Mouse (Mus musculus) stomach, embryonic 15.5 days (tissue): ENCODE measurements at regions not wholly inside any gene's neighbourhood (a gene's known extent, or its start where the extent isn't known, plus 50 kb on each side); places are given as distances from the start of the nearest gene placed in this dataset.
A peak's percentile ranks its signal among the peaks of the same experiment; 100 is the strongest.
"Not testable (repeated sequence)": the region's sequence is repeated elsewhere in the genome, so short reads cannot be mapped to it uniquely, and the experiment has no call there.

Experiments used
- ATAC-seq: fragments of 200-750 bp; cut with Nextera tagmentation; 2 replicates; pipeline ENCODE4 v1.8.0; 2017; ENCODE audit warnings: low read depth, moderate number of reproducible peaks, moderate TSS enrichment; ENCODE audit not compliant: insufficient read depth, low FRiP score
- H3K27ac ChIP-seq: fragments of 300-500 bp; sonication (generic); 2 replicates; pipeline ENCODE4 v1.5.1; 2015; ENCODE audit warnings: mild to moderate bottlenecking, inconsistent platforms
- H3K27me3 ChIP-seq: fragments of 300-500 bp; sonication (generic); replicated peaks from 2 replicates; pipeline ENCODE4 v1.6.1; 2015; ENCODE audit warnings: inconsistent platforms
- H3K36me3 ChIP-seq: fragments of 300-500 bp; sonication (generic); 2 replicates; pipeline ENCODE4 v1.6.1; 2015; ENCODE audit warnings: inconsistent platforms
- H3K4me1 ChIP-seq: fragments of 300-500 bp; sonication (generic); 2 replicates; pipeline ENCODE4 v1.6.1; 2015; ENCODE audit warnings: inconsistent platforms
- H3K4me2 ChIP-seq: fragments of 300-500 bp; sonication (generic); 2 replicates; pipeline ENCODE4 v1.6.1; 2015; ENCODE audit warnings: mild to moderate bottlenecking, inconsistent platforms
- H3K4me3 ChIP-seq: fragments of 300-500 bp; sonication (generic); replicated peaks from 2 replicates; pipeline ENCODE4 v1.5.1; 2015; ENCODE audit warnings: inconsistent platforms
- H3K9ac ChIP-seq: fragments of 300-500 bp; sonication (generic); 2 replicates; pipeline ENCODE4 v1.6.1; 2015; ENCODE audit warnings: inconsistent platforms
- H3K9me3 ChIP-seq: fragments of 300-500 bp; sonication (generic); 2 replicates; pipeline ENCODE4 v1.6.1; 2016; ENCODE audit warnings: inconsistent platforms
- WGBS: fragments of 180-500 bp; shearing (Covaris S2); methylation state at CpG from one replicate; pipeline ENCODE4 v1.1.7; 2015; 5-methylcytosine and 5-hydroxymethylcytosine counted together

GRCm38 (mm10) chr12:40898414-40899027 lies 125.4 kb upstream of the Immp2l start:
- Histone ChIP-seq H3K9ac (no peak overlapping the region), H3K27me3 (no peaks in the 10 kb centered on the region), H3K36me3 (no peaks in the 10 kb centered on the region), H3K4me1 (no peaks in the 10 kb centered on the region), H3K4me3 (no peak overlapping the region), H3K9me3 (no peaks in the 10 kb centered on the region), H3K27ac (no peak overlapping the region), H3K4me2 (no peak overlapping the region)
- no peak for ATAC-seq
- WGBS = 59% methylated on average over 8 of the region's 8 CpGs

DNA sequence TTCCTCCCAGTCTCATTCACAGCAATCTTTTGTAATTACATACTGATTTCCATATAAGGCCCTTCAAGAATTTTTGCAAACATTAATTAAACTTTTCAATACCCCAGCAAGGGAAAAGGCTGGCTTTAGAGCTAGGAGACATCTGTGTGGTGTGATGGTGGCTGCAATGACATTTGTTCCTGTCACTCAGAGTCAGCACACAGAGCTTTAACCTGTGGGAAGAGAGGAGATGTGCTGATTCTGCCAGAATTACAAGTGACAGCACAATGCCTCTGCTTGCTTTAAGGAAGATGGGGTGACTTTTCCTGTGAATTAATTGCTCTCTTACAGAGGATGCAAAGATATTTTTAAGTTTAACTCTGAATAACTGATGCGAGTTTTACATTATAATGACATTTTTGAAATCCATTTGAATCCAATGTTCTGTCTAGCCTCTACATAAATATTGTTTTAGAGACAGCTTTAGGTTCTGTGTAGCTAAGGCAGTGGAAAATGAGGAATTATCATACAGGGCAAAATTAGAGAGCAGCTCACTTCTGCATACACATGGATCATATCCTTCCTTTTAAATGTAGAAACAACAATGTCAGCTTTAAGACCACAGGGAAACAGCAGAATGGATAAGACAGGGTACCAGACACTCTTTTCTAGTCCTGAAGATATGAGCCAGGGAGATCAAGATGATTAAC lies 118.1 kb upstream of the Immp2l start:
- no peak overlapping the region for H3K27ac ChIP-seq
- ATAC-seq = no peak
- 72% methylated on average over 1 of the region's 1 CpGs for WGBS

GRCm38 (mm10) chr12:40906807-40907206 lies 117.1 kb upstream of the Immp2l start:
- Histone ChIP-seq H3K36me3 (no peaks in the 10 kb centered on the region), H3K4me1 (0 out of 2 replicates have a peak, but pooled peaks cover 4% of the 10 kb centered on the region), H3K9ac (no peak overlapping the region), H3K27ac (no peak overlapping the region), H3K4me2 (no peak overlapping the region), H3K27me3 (no peaks in the 10 kb centered on the region), H3K9me3 (no peaks in the 10 kb centered on the region), H3K4me3 (no peak overlapping the region)
- ATAC-seq = 0 out of 2 replicates have a peak, but pooled peaks have one; percentile 27
- WGBS = 70% methylated on average over 2 of the region's 2 CpGs

More for the DNA sequence above, 118.1 kb upstream of the Immp2l start:
- Histone ChIP-seq H3K9ac (no peak overlapping the region), H3K36me3 (no peaks in the 10 kb centered on the region), H3K4me3 (no peak overlapping the region), H3K4me2 (no peak overlapping the region), H3K27me3 (no peaks in the 10 kb centered on the region), H3K4me1 (0 out of 2 replicates have a peak, but pooled peaks cover 4% of the 10 kb centered on the region), H3K9me3 (no peaks in the 10 kb centered on the region)

- Histone ChIP-seq H3K4me3 (no peak overlapping the region), H3K9ac (no peak overlapping the region), H3K36me3 (no peaks in the 10 kb centered on the region), H3K9me3 (no peaks in the 10 kb centered on the region), H3K27me3 (no peaks in the 10 kb centered on the region), H3K27ac (peak overlapping the region; percentile 31; the same call in 1 of the 2 replicates), H3K4me2 (no peak overlapping the region), H3K4me1 (0 out of 2 replicates have a peak, but pooled peaks cover 4% of the 10 kb centered on the region)
- no peak for ATAC-seq
- WGBS = 46% methylated on average over 9 of the region's 9 CpGs
Measured at GRCm38 (mm10) chr12:40908809-40909795, 114.8 kb upstream of the Immp2l start.

GRCm38 (mm10) chr12:40917486-40917885 lies 106.4 kb upstream of the Immp2l start:
- 84% methylated on average over 3 of the region's 3 CpGs for WGBS
- Histone ChIP-seq H3K9me3 (no peaks in the 10 kb centered on the region), H3K4me1 (no peaks in the 10 kb centered on the region), H3K36me3 (no peaks in the 10 kb centered on the region), H3K9ac (no peak overlapping the region), H3K27me3 (no peaks in the 10 kb centered on the region), H3K4me2 (no peak overlapping the region), H3K27ac (no peak overlapping the region), H3K4me3 (no peak overlapping the region)
- peak; percentile 80 for ATAC-seq

DNA sequence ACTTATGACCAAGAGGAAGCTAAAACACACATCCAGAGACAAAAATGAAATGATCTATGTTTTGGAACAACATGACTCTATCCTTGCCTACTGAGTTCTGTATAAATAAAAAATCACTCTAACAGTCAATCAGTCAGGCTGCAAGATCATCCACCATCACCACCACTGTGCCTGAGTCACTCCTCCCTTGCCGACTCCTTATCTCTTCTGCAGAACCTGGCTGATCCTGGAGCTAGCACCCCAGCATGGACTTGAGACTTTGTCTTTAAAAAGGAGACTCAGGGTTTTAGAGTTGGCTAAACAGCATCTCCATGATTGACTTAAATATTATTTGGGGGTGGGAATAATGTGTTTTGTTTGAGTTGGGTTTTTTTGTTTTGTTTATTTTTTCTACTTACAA lies 101.9 kb upstream of the Immp2l start:
- no peak for ATAC-seq

GRCm38 (mm10) chr12:40926681-40927080 lies 97.2 kb upstream of the Immp2l start:
- no peak for ATAC-seq
- H3K36me3 ChIP-seq = no peaks in the 10 kb centered on the region
- H3K4me3 ChIP-seq = no peak overlapping the region
- H3K4me2 ChIP-seq = no peak overlapping the region
- H3K9me3 ChIP-seq = no peaks in the 10 kb centered on the region
- H3K9ac ChIP-seq = no peak overlapping the region
- WGBS = 70% methylated on average over 1 of the region's 1 CpGs
- H3K4me1 ChIP-seq = no peaks in the 10 kb centered on the region
- H3K27ac ChIP-seq = no peak overlapping the region
- no peaks in the 10 kb centered on the region for H3K27me3 ChIP-seq

More for the DNA sequence above, 101.9 kb upstream of the Immp2l start:
- Histone ChIP-seq H3K4me2 (no peak overlapping the region), H3K27ac (no peak overlapping the region), H3K4me1 (no peaks in the 10 kb centered on the region), H3K27me3 (no peaks in the 10 kb centered on the region), H3K4me3 (no peak overlapping the region), H3K36me3 (no peaks in the 10 kb centered on the region), H3K9ac (no peak overlapping the region), H3K9me3 (no peaks in the 10 kb centered on the region)
- 57% methylated on average over 1 of the region's 1 CpGs for WGBS

DNA sequence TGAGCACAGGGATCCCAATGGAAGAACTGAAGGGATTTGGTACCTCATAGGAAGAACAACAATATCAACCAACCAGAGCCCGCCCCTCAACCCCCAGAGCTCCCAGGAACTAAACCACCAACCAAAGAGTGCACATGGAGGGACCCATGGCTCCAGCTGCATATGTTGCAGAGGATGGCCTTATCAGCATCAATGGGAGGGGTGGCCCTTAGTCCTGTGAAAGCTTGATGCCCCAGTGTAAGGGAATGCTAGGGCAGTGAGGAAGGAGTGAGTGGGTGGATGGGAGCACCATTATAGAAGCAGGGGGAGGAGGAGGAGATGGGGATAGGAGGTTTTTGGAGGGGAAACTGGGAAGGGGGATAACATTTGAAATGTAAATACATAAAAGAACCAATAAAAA lies 94.5 kb upstream of the Immp2l start:
- H3K9me3 ChIP-seq, H3K27me3 ChIP-seq, H3K36me3 ChIP-seq, H3K4me1 ChIP-seq, H3K27ac ChIP-seq, ATAC-seq, H3K4me2 ChIP-seq, H3K9ac ChIP-seq, H3K4me3 ChIP-seq: not testable (repeated sequence)
- WGBS = 89% methylated on average over 1 of the region's 1 CpGs

GRCm38 (mm10) chr12:40935098-40935759 lies 88.7 kb upstream of the Immp2l start:
- Histone ChIP-seq H3K36me3 (no peaks in the 10 kb centered on the region), H3K27me3 (no peaks in the 10 kb centered on the region), H3K9me3 (no peaks in the 10 kb centered on the region), H3K4me2 (no peak overlapping the region), H3K4me3 (no peak overlapping the region), H3K27ac (no peak overlapping the region), H3K9ac (no peak overlapping the region), H3K4me1 (no peaks in the 10 kb centered on the region)
- peak; percentile 92 for ATAC-seq
- WGBS = 83% methylated on average over 2 of the region's 2 CpGs

DNA sequence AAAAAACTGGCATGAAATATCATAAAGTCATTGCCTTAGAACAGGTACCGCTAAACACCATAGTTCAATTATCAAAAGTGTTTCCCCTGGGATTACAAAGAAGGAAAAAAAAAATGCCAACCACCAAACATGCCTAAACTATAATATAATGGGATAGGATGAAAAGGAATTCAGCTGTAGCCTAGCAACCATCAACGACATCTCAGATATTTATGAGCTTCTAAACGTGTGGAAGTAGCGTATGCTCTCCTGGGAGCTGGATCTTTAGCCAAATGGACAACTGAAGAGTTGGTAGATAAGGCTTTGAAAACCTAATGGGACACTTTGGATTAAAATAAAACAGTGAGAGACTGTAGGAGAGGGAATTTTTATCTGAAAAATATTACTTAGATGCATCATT lies 86.9 kb upstream of the Immp2l start:
- ATAC-seq = no peak
- WGBS = 51% methylated on average over 4 of the region's 4 CpGs
- Histone ChIP-seq H3K4me3 (no peak overlapping the region), H3K9me3 (no peaks in the 10 kb centered on the region), H3K4me1 (no peaks in the 10 kb centered on the region), H3K4me2 (no peak overlapping the region), H3K36me3 (no peaks in the 10 kb centered on the region), H3K27ac (no peak overlapping the region), H3K9ac (no peak overlapping the region), H3K27me3 (no peaks in the 10 kb centered on the region)

DNA sequence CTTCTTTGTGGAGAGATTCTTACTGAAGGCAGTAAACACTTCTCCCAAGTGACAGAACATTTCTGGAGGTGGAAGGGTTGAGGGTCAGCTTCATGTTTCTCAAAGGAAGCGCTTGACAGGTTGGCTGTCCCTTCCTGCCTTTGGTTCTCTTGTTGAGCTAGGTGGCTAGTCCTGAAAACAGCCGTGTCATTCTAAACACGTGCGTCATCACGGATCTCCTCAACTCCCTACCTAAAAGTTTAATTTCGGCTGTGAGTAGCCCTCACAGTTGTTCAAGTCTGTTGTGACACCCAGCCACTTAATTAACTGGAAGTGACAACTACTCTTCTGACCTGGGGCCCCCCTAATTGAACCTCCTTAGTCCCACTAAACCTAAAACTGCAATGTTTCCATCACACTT lies 77.0 kb upstream of the Immp2l start:
- ATAC-seq = no peak
- Histone ChIP-seq H3K9ac (no peak overlapping the region), H3K36me3 (no peaks in the 10 kb centered on the region), H3K4me1 (no peaks in the 10 kb centered on the region), H3K9me3 (no peaks in the 10 kb centered on the region), H3K27ac (no peak overlapping the region), H3K27me3 (no peaks in the 10 kb centered on the region), H3K4me2 (no peak overlapping the region), H3K4me3 (no peak overlapping the region)
- 64% methylated on average over 6 of the region's 6 CpGs for WGBS
